Mouse (Mus musculus) R1 (cell line): ENCODE data around the gene Plin4.

ENCODE experiments used
- DNase-seq: peaks from one replicate; pipeline ENCODE4 v3.0.0-alpha.2; 2018; ENCODE audit warnings: low read depth, low spot score

Gene Plin4

DNA sequence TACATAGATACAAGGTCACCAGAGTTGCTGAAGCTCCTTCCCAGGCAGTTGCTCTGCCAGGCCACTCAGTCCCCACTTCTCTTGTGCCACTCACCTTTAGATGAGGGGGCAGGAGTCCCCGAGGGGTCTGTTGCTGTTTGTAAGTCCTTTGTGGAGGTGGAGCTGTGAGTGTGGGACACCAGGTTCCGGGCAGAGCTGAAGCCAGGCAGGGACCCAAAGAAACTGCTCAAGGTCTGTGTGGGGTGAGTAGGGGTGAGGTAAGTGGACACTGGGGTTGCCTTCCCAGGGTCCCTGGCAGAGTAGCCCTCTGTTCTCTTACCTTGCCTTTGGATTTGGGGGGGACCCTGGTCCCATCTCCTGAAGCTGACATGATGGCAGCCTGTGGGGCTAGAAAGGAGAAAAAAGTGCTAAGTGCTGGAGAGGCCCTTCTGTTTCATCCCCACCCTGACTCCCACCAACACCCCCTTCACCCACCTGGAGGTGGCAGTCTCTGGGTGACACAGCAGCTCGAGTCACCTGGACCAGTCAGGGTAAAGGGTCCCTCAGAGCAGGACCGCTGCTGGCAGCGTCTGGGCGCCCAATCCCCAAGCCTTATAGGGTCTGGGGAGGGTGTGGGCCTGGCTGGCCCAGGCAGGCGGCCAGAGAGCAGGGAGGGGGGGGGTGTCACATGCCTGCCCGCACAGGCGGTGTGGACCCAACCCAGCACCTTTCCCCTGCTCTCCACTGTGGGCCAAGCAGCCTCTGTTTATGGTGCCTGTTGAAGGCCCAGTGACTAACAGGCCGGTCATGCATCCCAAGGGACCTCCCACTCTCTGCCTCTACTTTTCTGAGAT lies at the start of gene Plin4:
Plin4 (minus strand) TSS at position 585 of the 833 bp plus-strand sequence.
- DNase-seq: no peak

GRCm38 (mm10) chr17:56153643-56154042 lies 44.0 kb upstream of the Plin4 start:
- no peak for DNase-seq

- no peak for DNase-seq
These were observed 40.3 kb upstream of the Plin4 start for GRCm38 (mm10) chr17:56149897-56150296.

GRCm38 (mm10) chr17:56148790-56149618 lies 39.4 kb upstream of the Plin4 start:
- DNase-seq: no peak

GRCm38 (mm10) chr17:56148280-56148679 lies 38.7 kb upstream of the Plin4 start:
- no peak for DNase-seq

- no peak for DNase-seq
These were observed 37.8 kb upstream of the Plin4 start for GRCm38 (mm10) chr17:56147420-56147819.

GRCm38 (mm10) chr17:56146131-56146530 lies 36.5 kb upstream of the Plin4 start:
- no peak for DNase-seq

- DNase-seq: no peak
These were observed 34.9 kb upstream of the Plin4 start for GRCm38 (mm10) chr17:56144546-56144945.

DNA sequence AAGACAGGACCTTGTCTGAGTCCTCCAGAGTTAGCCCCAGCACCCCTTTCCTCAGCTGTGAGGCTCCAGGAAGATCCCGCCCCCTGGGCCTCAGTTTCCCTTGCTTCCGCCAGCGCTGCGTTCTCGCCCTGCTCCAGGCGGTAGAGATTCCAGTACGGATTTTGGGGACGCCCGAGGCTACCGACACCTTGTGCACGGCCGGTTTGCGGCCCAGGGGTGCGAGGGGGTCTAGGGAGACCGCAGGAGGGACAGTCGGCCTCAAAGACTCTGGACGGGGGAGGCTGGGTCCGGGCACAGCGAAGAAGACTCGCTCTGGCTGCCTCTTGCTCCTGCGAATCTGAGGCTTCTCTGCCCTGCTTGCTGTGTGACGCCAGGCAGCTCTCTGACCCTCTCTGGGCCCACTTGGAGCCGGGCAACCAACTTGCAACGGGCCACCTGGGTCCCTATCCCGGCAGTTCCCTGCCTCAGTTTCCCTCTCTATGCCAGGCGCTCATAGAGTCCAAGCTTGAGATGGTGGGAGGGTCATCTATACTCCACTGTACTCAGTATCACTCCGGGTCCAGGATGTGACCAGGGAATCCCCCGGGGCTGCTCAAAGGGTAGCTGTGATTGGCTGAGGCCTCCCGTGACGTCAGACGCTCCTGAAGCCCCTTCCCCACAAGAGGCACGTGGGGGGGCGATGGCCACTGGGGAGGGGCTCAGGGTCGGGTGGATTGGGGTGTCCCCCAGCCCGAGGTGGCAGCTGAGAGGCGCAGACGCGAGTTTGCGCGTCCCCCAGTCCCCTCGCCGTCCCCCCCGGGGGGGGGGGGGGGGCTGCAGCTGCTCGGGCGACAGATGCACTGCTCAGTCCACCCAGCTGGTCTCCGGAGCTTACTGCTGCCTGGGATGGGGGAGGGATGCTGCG lies 32.4 kb upstream of the Plin4 start:
- peak; percentile 59 for DNase-seq

GRCm38 (mm10) chr17:56139858-56140595 lies 30.4 kb upstream of the Plin4 start, which contains the start of gene Sema6b:
Gene Sema6b (minus strand): TSS chr17:56140343.
- DNase-seq: peak; percentile 62

GRCm38 (mm10) chr17:56139355-56139754 lies 29.8 kb upstream of the Plin4 start:
- no peak for DNase-seq

DNA sequence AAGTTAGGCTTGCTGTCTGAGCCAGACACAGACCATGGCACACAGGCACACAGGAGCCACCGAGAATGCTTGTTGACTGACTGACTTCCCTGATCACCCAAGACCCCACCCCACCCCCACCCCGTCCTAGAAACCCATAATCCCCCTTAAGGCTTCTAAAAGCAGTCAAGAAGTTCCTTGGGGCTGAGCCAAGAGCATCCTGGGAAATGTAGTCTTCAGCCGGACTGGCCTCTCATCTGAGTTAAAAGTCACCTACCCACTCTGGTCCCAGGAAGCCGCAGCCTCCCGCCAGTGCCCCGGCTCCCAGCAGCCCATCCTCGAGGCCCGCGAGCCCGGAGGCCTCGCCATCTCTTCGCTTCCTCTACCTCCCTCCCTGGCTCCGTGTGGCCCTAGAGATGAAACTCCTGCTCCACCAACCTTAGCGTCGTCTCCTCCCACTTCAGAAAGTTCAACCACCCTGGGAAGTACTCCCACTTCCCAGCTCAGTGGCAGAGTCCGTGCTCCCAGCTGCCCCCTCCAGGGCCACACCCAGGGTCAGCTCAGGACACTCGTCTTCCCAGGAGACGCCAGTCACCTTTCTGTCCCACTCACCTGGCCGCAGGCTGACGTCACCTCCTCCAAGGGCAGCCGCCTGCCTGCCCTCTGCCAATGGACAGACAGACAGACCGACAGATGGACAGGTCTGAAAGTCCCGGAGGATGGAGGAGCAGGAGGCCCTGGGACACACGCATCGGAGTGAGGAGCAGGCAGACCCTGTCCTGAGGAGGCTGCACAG lies 28.4 kb upstream of the Plin4 start:
- DNase-seq: peak; percentile 40

DNA sequence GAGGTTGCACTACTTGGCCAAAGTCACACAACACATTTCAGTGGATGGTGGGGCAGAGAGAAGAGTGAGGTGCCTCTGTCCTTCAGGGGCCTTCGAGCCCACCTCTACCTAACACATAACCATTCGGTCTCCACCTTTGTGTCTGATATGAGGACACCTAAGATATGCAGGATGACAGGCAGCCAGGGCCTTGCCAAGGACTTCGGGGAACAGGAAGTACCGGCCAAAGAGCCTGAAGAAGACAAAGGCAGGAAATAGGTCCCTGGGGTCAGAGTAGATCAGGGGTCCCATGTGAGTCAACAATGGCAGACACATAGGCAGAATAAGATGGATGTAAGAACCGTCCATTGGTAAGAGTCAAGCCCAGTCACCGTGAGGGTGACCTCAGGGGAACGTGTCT lies 27.0 kb upstream of the Plin4 start:
- no peak for DNase-seq

GRCm38 (mm10) chr17:56134463-56134971 lies 24.9 kb upstream of the Plin4 start:
- peak; percentile 52 for DNase-seq

DNA sequence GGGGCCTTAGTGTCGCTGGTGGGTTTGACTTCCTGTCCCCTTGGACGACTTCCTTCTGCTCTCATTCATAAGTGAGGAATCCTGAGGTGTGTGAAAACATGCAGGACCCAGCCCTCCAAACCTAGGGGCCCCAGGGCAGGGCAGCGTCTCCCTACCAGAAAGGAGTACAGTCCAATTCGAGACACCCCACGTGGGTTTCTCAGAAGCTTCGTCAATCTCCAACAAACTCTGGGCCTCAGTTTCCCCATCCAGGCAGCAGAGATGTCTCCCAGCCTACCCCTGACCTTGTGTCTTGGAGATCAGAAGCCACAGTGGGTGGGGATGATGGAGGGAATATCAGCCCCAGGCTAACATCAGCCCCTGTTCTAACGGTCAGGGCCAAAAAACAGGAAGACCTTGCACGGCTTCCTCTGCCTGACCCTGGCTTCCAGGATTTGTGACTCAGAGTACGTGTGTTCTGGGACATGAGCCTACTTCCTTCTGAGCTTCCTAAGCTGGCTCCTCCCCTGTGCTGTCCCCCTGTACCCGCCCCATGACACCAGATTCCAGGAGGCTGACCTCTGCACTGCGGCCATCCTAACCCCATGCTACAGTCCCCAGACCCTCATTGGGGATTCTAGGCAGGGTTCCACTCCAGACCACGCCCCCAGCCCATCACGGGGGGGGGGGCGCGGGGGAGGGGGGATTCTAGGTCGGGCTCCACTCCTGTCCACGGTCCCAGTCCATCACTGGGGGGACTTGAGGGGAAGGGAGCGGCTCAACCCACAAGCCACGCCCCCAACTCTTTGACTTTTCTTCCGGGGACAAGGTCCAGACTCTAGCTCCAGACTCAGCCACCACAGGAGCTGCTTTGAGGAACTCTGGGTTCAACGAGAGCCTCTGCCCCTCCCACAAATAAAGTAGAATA lies 24.1 kb upstream of the Plin4 start:
- peak; percentile 42 for DNase-seq

- DNase-seq: peak; percentile 48
These were observed 23.1 kb upstream of the Plin4 start for GRCm38 (mm10) chr17:56132661-56133060.

- peak; percentile 80 for DNase-seq
These were observed 22.2 kb upstream of the Plin4 start for GRCm38 (mm10) chr17:56131814-56132213.

DNA sequence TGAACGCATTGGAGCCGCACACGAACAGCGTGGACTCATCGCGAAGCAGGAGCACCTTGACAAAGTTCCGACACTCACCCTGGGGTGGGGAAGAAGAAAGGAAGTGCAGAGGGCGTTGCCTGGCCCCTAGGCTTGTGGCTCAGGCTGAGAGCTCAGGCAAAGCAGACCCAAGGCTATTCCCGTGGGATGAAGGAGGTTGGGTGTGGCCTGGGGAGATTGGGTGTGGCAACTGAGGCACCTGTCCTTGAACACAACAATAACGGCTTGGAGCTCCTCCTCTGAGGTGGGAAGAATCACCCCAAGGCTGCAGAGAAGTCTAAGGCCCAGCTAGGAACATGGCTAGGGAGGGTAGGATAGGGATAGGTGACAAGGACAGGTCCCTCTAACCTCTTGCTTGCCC lies 21.5 kb upstream of the Plin4 start:
- peak; percentile 47 for DNase-seq

DNA sequence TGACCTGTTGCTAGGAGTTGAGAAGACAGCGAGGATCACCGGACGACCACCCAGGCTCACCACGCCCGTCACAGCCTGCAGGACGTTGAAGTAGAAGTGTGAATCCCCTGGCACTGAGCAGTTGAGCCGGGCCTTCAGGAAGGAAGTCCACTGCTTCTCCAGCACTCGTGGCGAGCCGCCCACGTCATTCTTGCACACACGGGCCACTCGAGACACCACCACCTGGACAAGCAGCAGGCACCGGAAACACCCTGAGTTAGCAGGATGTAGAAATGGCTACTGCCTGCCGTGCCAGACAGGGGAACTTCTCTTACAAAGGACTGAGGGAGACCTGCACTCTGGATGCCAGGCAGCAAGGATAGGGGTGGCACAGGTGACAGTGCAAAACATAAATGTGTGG lies 18.6 kb upstream of the Plin4 start:
- DNase-seq: no peak
